Mouse (Mus musculus) stomach, embryonic 15.5 days (tissue): Measurements from ENCODE around the gene Catsperd. TPM values are rescaled to one million over a fixed set of nuclear protein-coding genes. Genes with fewer than 3 reads are reported as not detected.

Source experiments
- ATAC-seq: fragments of 200-750 bp; cut with Nextera tagmentation; 2 replicates; pipeline ENCODE4 v1.8.0; 2017; ENCODE audit warnings: low read depth, moderate number of reproducible peaks, moderate TSS enrichment; ENCODE audit not compliant: insufficient read depth, low FRiP score
- H3K27ac ChIP-seq: fragments of 300-500 bp; sonication (generic); 2 replicates; pipeline ENCODE4 v1.5.1; 2015; ENCODE audit warnings: mild to moderate bottlenecking, inconsistent platforms
- H3K27me3 ChIP-seq: fragments of 300-500 bp; sonication (generic); replicated peaks from 2 replicates; pipeline ENCODE4 v1.6.1; 2015; ENCODE audit warnings: inconsistent platforms
- H3K36me3 ChIP-seq: fragments of 300-500 bp; sonication (generic); 2 replicates; pipeline ENCODE4 v1.6.1; 2015; ENCODE audit warnings: inconsistent platforms
- H3K4me1 ChIP-seq: fragments of 300-500 bp; sonication (generic); 2 replicates; pipeline ENCODE4 v1.6.1; 2015; ENCODE audit warnings: inconsistent platforms
- H3K4me2 ChIP-seq: fragments of 300-500 bp; sonication (generic); 2 replicates; pipeline ENCODE4 v1.6.1; 2015; ENCODE audit warnings: mild to moderate bottlenecking, inconsistent platforms
- H3K4me3 ChIP-seq: fragments of 300-500 bp; sonication (generic); replicated peaks from 2 replicates; pipeline ENCODE4 v1.5.1; 2015; ENCODE audit warnings: inconsistent platforms
- H3K9ac ChIP-seq: fragments of 300-500 bp; sonication (generic); 2 replicates; pipeline ENCODE4 v1.6.1; 2015; ENCODE audit warnings: inconsistent platforms
- H3K9me3 ChIP-seq: fragments of 300-500 bp; sonication (generic); 2 replicates; pipeline ENCODE4 v1.6.1; 2016; ENCODE audit warnings: inconsistent platforms
- WGBS: fragments of 180-500 bp; shearing (Covaris S2); methylation state at CpG from one replicate; pipeline ENCODE4 v1.1.7; 2015; 5-methylcytosine and 5-hydroxymethylcytosine counted together
- polyA plus RNA-seq: library from polyadenylated mRNA; unstranded; fragments of >200 nt; fragmentation: Nextera tagmentation; extraction: Ambion mirVana; gene quantifications from 2 replicates; pipeline ENCODE4 v1.2.1, GENCODE M21; 2015

Catsperd gene
- polyA plus RNA-seq, 1 experiment from 2014 or later, result 0.30 TPM

GRCm38 (mm10) chr17:56703038-56703437, 75.1 kb downstream of the Catsperd start:
- no peak overlapping the region for H3K27ac ChIP-seq

GRCm38 (mm10) chr17:56706515-56706914, 78.6 kb downstream of the Catsperd start:
- Histone ChIP-seq H3K27ac (no peak overlapping the region), H3K4me2 (no peak overlapping the region), H3K9me3 (no peaks in the 10 kb centered on the region), H3K27me3 (no peaks in the 10 kb centered on the region), H3K9ac (no peak overlapping the region), H3K4me3 (no peak overlapping the region), H3K4me1 (no peaks in the 10 kb centered on the region), H3K36me3 (peaks cover 90% of the 10 kb centered on the region)
- no peak for ATAC-seq
- WGBS, result 90% methylated on average over 1 of the region's 1 CpGs

More at GRCm38 (mm10) chr17:56703038-56703437, 75.1 kb downstream of the Catsperd start:
- Histone ChIP-seq H3K9ac (no peak overlapping the region), H3K9me3 (no peaks in the 10 kb centered on the region), H3K36me3 (peaks cover 88% of the 10 kb centered on the region), H3K4me3 (no peak overlapping the region), H3K4me1 (no peaks in the 10 kb centered on the region), H3K4me2 (no peak overlapping the region), H3K27me3 (no peaks in the 10 kb centered on the region)
- ATAC-seq, result no peak
- 90% methylated on average over 4 of the region's 4 CpGs for WGBS

- 85% methylated on average over 4 of the region's 4 CpGs for WGBS
- no peaks in the 10 kb centered on the region for H3K9me3 ChIP-seq
- no peaks in the 10 kb centered on the region for H3K27me3 ChIP-seq
- no peak overlapping the region for H3K9ac ChIP-seq
- no peaks in the 10 kb centered on the region for H3K4me1 ChIP-seq
- no peak overlapping the region for H3K4me3 ChIP-seq
- H3K36me3 ChIP-seq, result peaks cover 86% of the 10 kb centered on the region
- H3K27ac ChIP-seq, result no peak overlapping the region
- H3K4me2 ChIP-seq, result no peak overlapping the region
- no peak for ATAC-seq
Observed at GRCm38 (mm10) chr17:56708692-56709091, 80.7 kb downstream of the Catsperd start.

- H3K4me1 ChIP-seq, result no peaks in the 10 kb centered on the region
- no peak overlapping the region for H3K9ac ChIP-seq
- H3K27me3 ChIP-seq, result no peaks in the 10 kb centered on the region
- no peak overlapping the region for H3K4me2 ChIP-seq
- H3K4me3 ChIP-seq, result no peak overlapping the region
- peaks cover 78% of the 10 kb centered on the region for H3K36me3 ChIP-seq
- no peaks in the 10 kb centered on the region for H3K9me3 ChIP-seq
- ATAC-seq, result no peak
- 79% methylated on average over 3 of the region's 3 CpGs for WGBS
- H3K27ac ChIP-seq, result no peak overlapping the region
Observed at GRCm38 (mm10) chr17:56709708-56710107, 81.8 kb downstream of the Catsperd start.

Other genes starting within 250 kb of the Catsperd start
- 71.8 and 81.2 TPM in 2 replicates for gene Ptprs, start 151.7 kb upstream of the Catsperd start, polyA plus RNA-seq
- gene Znrf4, start 115.7 kb upstream of the Catsperd start, polyA plus RNA-seq, result not detected in 2 replicates
- 9.5 and 10.7 TPM in 2 replicates for gene Gm20219, start 73.8 kb upstream of the Catsperd start, polyA plus RNA-seq
- 77.9 and 82.7 TPM in 2 replicates for gene Safb2, start 43.6 kb upstream of the Catsperd start, polyA plus RNA-seq
- gene Safb, start 43.3 kb upstream of the Catsperd start, polyA plus RNA-seq, result 95.8 and 106 TPM in 2 replicates
- gene 2410015M20Rik, start 18.4 kb upstream of the Catsperd start, polyA plus RNA-seq, result 230 and 238 TPM in 2 replicates
- 1,749 and 1,789 TPM in 2 replicates for gene Rpl36, start 14.7 kb upstream of the Catsperd start, polyA plus RNA-seq
- gene Lonp1, start 1.3 kb upstream of the Catsperd start, polyA plus RNA-seq, result 59.1 and 59.2 TPM in 2 replicates
- 75.9 and 81.6 TPM in 2 replicates for gene Ranbp3, start 45.2 kb downstream of the Catsperd start, polyA plus RNA-seq
- gene Ndufa11, start 89.6 kb downstream of the Catsperd start, polyA plus RNA-seq, result 437 and 463 TPM in 2 replicates
- gene Vmac, start 89.9 kb downstream of the Catsperd start, polyA plus RNA-seq, result 16.9 and 21.5 TPM in 2 replicates
- gene Nrtn, start 129.4 kb downstream of the Catsperd start, polyA plus RNA-seq, result 13.3 and 14.7 TPM in 2 replicates
- gene Dus3l, start 136.6 kb downstream of the Catsperd start, polyA plus RNA-seq, result 40.1 and 48.2 TPM in 2 replicates
- gene Prr22, start 142.1 kb downstream of the Catsperd start, polyA plus RNA-seq, result 1.3 and 1.4 TPM in 2 replicates
- gene Rfx2, start 202.9 kb downstream of the Catsperd start, polyA plus RNA-seq, result 6.1 and 6.6 TPM in 2 replicates
- not detected in 2 replicates for gene Acsbg2, start 246.3 kb downstream of the Catsperd start, polyA plus RNA-seq
- gene 1700061G19Rik, start 247.3 kb downstream of the Catsperd start, polyA plus RNA-seq, result 0.31 and 0.63 TPM in 2 replicates